Mouse (Mus musculus) naive thymus-derived CD4-positive, alpha-beta T cell, adult 2 months (primary cell): ENCODE measurements around the gene Slc2a10.

Experiments
- DNase-seq: peaks from one replicate; pipeline ENCODE4 v3.0.0-alpha.2; 2011; ENCODE audit warnings: low read depth

The Slc2a10 gene

GRCm38 (mm10) chr2:165503259-165504203 is at the start of gene Slc2a10:
Gene Slc2a10, plus strand, starts transcription at chr2:165503787.
- no peak for DNase-seq

GRCm38 (mm10) chr2:165456710-165457109 is 46.9 kb upstream of the Slc2a10 start:
- peak; percentile 71 for DNase-seq

- no peak for DNase-seq
Measured at GRCm38 (mm10) chr2:165458189-165458588, 45.4 kb upstream of the Slc2a10 start.

- DNase-seq: no peak
Measured at GRCm38 (mm10) chr2:165459663-165460062, 43.9 kb upstream of the Slc2a10 start.

GRCm38 (mm10) chr2:165467824-165468452 is 35.6 kb upstream of the Slc2a10 start:
- no peak for DNase-seq

GRCm38 (mm10) chr2:165470167-165470566 is 33.4 kb upstream of the Slc2a10 start:
- DNase-seq: peak; percentile 52

- DNase-seq: no peak
Measured at GRCm38 (mm10) chr2:165471943-165472342, 31.6 kb upstream of the Slc2a10 start.

- no peak for DNase-seq
Measured at GRCm38 (mm10) chr2:165473003-165473402, 30.6 kb upstream of the Slc2a10 start, which contains the start of gene Slc13a3. Gene Slc13a3, minus strand, starts transcription at chr2:165473230.

GRCm38 (mm10) chr2:165475412-165475811 is 28.2 kb upstream of the Slc2a10 start:
- no peak for DNase-seq

GRCm38 (mm10) chr2:165475850-165476249 is 27.7 kb upstream of the Slc2a10 start:
- no peak for DNase-seq

GRCm38 (mm10) chr2:165482003-165482402 is 21.6 kb upstream of the Slc2a10 start:
- DNase-seq: no peak

GRCm38 (mm10) chr2:165484152-165484551 is 19.4 kb upstream of the Slc2a10 start:
- DNase-seq: no peak

- no peak for DNase-seq
Measured at GRCm38 (mm10) chr2:165485826-165486225, 17.8 kb upstream of the Slc2a10 start.

- DNase-seq: no peak
Measured at GRCm38 (mm10) chr2:165486401-165486800, 17.2 kb upstream of the Slc2a10 start.

GRCm38 (mm10) chr2:165486881-165487535 is 16.6 kb upstream of the Slc2a10 start:
- DNase-seq: peak; percentile 78

- peak; percentile 74 for DNase-seq
Measured at GRCm38 (mm10) chr2:165492648-165493553, 10.7 kb upstream of the Slc2a10 start, which contains the start of gene Trp53rka. Gene Trp53rka, minus strand, starts transcription at chr2:165493324.

- no peak for DNase-seq
Measured at GRCm38 (mm10) chr2:165493587-165494210, 9.9 kb upstream of the Slc2a10 start.

- DNase-seq: no peak
Measured at GRCm38 (mm10) chr2:165494495-165494894, 9.1 kb upstream of the Slc2a10 start.

GRCm38 (mm10) chr2:165496251-165496650 is 7.3 kb upstream of the Slc2a10 start:
- peak; percentile 80 for DNase-seq

- no peak for DNase-seq
Measured at GRCm38 (mm10) chr2:165497706-165498275, 5.8 kb upstream of the Slc2a10 start.
